In the genomic region with DNA sequence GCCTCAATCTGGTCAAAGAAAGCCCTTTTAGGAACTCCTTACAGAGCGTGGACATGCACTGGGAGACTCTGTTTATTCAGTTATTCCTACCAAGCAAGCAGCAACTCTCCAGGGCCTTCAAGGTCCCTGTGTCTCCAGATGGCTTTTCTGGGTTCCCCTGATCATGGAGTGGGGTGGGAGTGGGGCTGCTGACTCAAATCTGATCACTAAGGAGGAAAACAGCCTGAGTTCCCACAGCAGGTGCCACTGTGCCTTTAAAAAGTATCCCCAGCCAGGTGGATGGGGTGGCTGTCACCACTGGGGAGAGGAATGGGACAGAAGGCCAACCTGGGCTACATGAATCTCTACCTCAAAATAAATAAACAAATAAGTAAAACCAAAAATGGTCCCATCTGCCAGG, we compare ENCODE assay signal across 1 mouse cellular context.
TF ChIP-seq lines count a peak whose summit lies in the region.

No protein-coding gene starts in this region.

TF ChIP-seq in CH12.LX, 34 proteins besides CTCF, POLR2A, EP300 and RAD21:
- TF ChIP-seq JUN (IDR thresholded peaks at IDR 0.05; ENCODE audit: insufficient read depth, low read depth, low read length): no peak
- TF ChIP-seq MAX (IDR thresholded peaks at IDR 0.05; ENCODE audit: low read length): no peak
- TF ChIP-seq ZMIZ1 (IDR thresholded peaks at IDR 0.05; ENCODE audit: low read depth, low read length): 0 out of 2 replicates have a peak, but pooled peaks have one; percentile 25
- TF ChIP-seq PAX5 (IDR thresholded peaks at IDR 0.05; ENCODE audit: low read length): no peak
- no peak; the same call in 1 of the 2 replicates for TF ChIP-seq CHD1 (IDR thresholded peaks at IDR 0.05; ENCODE audit: low read depth, low read length)
- no peak for TF ChIP-seq ZKSCAN1 (IDR thresholded peaks at IDR 0.05; ENCODE audit: borderline replicate concordance, low read depth, low read length)
- TF ChIP-seq MAZ (IDR thresholded peaks at IDR 0.05; ENCODE audit: low read depth, low read length): 0 out of 2 replicates have a peak, but pooled peaks have one; percentile 51
- peak; percentile 55; the same call in 1 of the 2 replicates for TF ChIP-seq MEF2A (IDR thresholded peaks at IDR 0.05; ENCODE audit: borderline replicate concordance, low read depth, low read length)
- TF ChIP-seq E2F4 (IDR thresholded peaks at IDR 0.05; ENCODE audit: insufficient replicate concordance, low read depth, low read length): no peak
- TF ChIP-seq BHLHE40 (IDR thresholded peaks at IDR 0.05; ENCODE audit: low read depth, low read length): no peak
- TF ChIP-seq USF2 (conservative IDR thresholded peaks at IDR 0.05; ENCODE audit: low read depth, low read length): no peak
- TF ChIP-seq MAFK (IDR thresholded peaks at IDR 0.05; ENCODE audit: insufficient replicate concordance, low read length): 0 out of 2 replicates have a peak, but pooled peaks have one; percentile 9
- peak; percentile 46; the same call in 1 of the 2 replicates for TF ChIP-seq POLR2AphosphoS2 (IDR thresholded peaks at IDR 0.05; ENCODE audit: low read depth, low read length)
- no peak for TF ChIP-seq ELF1 (IDR thresholded peaks at IDR 0.05; ENCODE audit: low read depth, low read length)
- TF ChIP-seq GABPA (IDR thresholded peaks at IDR 0.05; ENCODE audit: insufficient replicate concordance, low read depth, low read length): no peak
- 0 out of 2 replicates have a peak, but pooled peaks have one; percentile 32 for TF ChIP-seq MYC (IDR thresholded peaks at IDR 0.05; ENCODE audit: low read depth, low read length)
- TF ChIP-seq NELFE (IDR thresholded peaks at IDR 0.05; ENCODE audit: low read depth, low read length): no peak
- TF ChIP-seq NRF1 (IDR thresholded peaks at IDR 0.05; ENCODE audit: low read depth, low read length): no peak
- TF ChIP-seq ZC3H11A (IDR thresholded peaks at IDR 0.05; ENCODE audit: low read depth, low read length): no peak
- no peak for TF ChIP-seq ZNF384 (IDR thresholded peaks at IDR 0.05; ENCODE audit: low read depth, low read length)
- peak; percentile 57; the same call in 1 of the 2 replicates for TF ChIP-seq IRF4 (IDR thresholded peaks at IDR 0.05; ENCODE audit: low read depth, low read length)
- TF ChIP-seq CHD2 (IDR thresholded peaks at IDR 0.05; ENCODE audit: low read length): peak; percentile 75; the same call in 1 of the 2 replicates
- peak; percentile 71 for TF ChIP-seq TCF12 (IDR thresholded peaks at IDR 0.05; ENCODE audit: low read depth, low read length)
- TF ChIP-seq RCOR1 (conservative IDR thresholded peaks at IDR 0.05; ENCODE audit: low read depth, low read length): peak; percentile 68; the same call in 1 of the 2 replicates
- no peak for TF ChIP-seq UBTF (IDR thresholded peaks at IDR 0.05; ENCODE audit: low read depth, low read length)
- TF ChIP-seq ETS1 (conservative IDR thresholded peaks at IDR 0.05; ENCODE audit: low read depth, low read length): peak; percentile 49; the same call in 1 of the 2 replicates
- TF ChIP-seq USF1 (IDR thresholded peaks at IDR 0.05; ENCODE audit: low read depth, low read length): no peak
- no peak for TF ChIP-seq SMC3 (IDR thresholded peaks at IDR 0.05; ENCODE audit: low read depth, low read length)
- peak; percentile 48 for TF ChIP-seq SIN3A (IDR thresholded peaks at IDR 0.05; ENCODE audit: low read length)
- TF ChIP-seq TBP (conservative IDR thresholded peaks at IDR 0.05; ENCODE audit: low read depth, low read length): no peak
- TF ChIP-seq JUND (conservative IDR thresholded peaks at IDR 0.05; ENCODE audit: low read depth, low read length): no peak
- no peak for TF ChIP-seq MXI1 (IDR thresholded peaks at IDR 0.05; ENCODE audit: low read depth, low read length)
- no peak for TF ChIP-seq KAT2A (IDR thresholded peaks at IDR 0.05; ENCODE audit: insufficient replicate concordance, low read length)
- no peak for TF ChIP-seq HCFC1 (IDR thresholded peaks at IDR 0.05; ENCODE audit: low read depth, low read length)
